Mouse (Mus musculus): ENCODE measurements at regions not wholly inside any gene's neighbourhood (a gene's known extent, or its start where the extent isn't known, plus 50 kb on each side); places are given as distances from the start of the nearest gene placed in this dataset.
"Not testable (repeated sequence)": the region's sequence is repeated elsewhere in the genome, so short reads cannot be mapped to it uniquely, and the experiment has no call there.

DNA sequence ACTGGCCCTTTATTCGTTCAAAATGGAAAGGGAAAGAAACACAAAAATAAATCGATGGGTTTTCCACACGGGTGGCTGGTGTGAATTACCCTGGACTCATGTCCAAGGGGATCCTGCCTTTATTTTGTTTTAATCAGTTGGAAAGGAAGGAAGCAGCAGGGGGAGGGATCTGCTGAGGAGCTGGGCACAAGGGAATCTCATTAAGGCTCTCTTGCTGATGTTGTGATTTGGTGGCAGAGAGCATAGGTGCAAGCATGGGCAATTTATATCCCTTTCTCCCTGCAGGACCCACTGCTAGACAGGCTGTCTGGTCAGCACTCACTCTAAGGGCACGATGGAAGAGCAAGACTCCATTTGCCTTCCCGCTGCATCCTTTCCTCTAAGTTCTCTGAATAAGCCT, 469.2 kb downstream of the Epha7 start:
- intact Hi-C loops (cut with DNase I) = no loop called here

GRCm38 (mm10) chr4:29301348-29301747, 488.4 kb downstream of the Epha7 start:
- intact Hi-C loops (cut with DNase I) = loop anchor here (5.0 kb wide), 1 partner anchor 659 kb away; no protein-coding TSS in a partner anchor

DNA sequence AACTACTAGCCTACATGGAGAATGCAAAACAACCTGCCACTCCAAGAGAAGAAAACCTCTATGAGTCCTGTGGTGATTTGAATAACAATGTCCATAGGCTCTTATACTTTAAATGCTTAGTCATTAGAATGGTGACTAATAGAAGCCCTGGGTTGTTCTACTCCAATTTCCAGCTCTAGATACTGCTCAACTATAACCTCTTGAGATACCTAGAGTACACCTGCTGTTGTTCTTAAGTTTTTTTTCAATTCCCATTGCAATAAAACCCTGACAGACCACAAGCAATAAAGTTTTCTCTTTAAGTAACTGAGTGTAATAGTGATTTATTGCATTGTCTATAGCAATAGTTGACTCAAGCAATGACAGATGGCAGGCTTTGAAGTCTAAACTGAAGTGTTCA, 491.0 kb downstream of the Epha7 start:
- intact Hi-C loops (cut with DNase I) = loop anchor here (5.0 kb wide), 1 partner anchor 662 kb away; no protein-coding TSS in a partner anchor

DNA sequence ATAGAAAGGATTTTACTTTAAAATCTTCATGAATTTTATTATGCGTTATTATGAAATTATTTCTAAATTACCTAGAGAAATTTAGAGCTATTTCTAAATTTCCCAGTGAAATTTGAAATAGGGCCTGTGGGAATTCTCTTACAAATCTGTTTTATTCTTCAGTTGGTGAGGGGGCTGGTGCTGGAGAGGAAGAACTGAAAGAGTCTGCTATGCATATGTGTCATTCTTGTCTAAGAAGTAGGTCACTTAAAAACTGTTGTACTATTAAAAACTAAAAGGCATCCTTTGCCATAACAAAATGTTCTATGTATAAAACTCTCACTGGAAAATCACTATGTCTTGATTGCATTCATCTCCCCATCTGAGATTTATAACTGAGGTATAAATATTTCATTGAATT, 494.3 kb downstream of the Epha7 start:
- intact Hi-C loops (cut with DNase I) = no loop called here

DNA sequence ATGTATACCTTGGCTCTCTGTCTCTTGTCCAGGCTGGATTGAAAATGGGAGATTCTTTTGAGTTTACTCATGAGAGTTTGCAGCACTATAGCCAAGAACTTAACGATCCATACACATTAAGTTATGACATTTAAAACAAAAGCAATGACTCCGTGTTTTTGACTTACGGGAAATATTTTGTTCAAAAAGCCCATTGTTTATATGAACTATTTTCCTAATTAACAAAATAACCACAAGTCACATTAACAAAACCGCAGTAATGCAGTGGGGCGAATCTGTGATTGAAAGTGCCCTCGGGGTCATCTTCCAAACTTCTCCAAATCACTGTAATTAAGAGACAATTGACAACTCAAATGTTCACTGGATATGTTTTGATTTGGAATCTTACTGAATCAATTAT, 511.0 kb downstream of the Epha7 start:
- intact Hi-C loops (cut with DNase I) = no loop called here

GRCm38 (mm10) chr4:29329145-29329544, 516.2 kb downstream of the Epha7 start:
- intact Hi-C loops (cut with DNase I) = no loop called here

DNA sequence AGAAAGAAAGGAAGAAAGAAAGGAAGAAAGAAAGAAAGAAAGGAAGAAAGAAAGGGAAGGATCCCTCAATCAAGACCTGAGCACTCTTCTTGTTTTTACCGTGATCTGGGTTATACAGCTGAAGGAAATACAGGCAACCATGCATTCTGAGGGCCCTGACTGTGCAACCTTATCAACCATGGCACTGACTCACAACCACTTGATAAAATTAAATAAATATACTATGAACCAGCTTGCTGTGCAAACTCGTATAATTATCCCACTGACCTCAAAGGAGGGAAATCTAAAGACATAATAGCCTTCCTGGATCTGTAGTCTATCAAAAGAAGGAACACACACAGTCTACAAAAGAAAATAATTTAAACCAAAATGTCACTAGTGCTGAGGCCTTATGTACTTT, 518.8 kb downstream of the Epha7 start:
- intact Hi-C loops (cut with DNase I) = no loop called here

GRCm38 (mm10) chr4:29337245-29337644, 524.3 kb downstream of the Epha7 start:
- intact Hi-C loops (cut with DNase I) = no loop called here

GRCm38 (mm10) chr4:29362191-29362590, 549.3 kb downstream of the Epha7 start:
- intact Hi-C loops (cut with DNase I) = no loop called here

- intact Hi-C loops (cut with DNase I) = no loop called here
Measured at GRCm38 (mm10) chr4:29389282-29389681, 576.4 kb downstream of the Epha7 start.

- intact Hi-C loops (cut with DNase I) = no loop called here
Measured at GRCm38 (mm10) chr4:29390333-29390732, 577.4 kb downstream of the Epha7 start.

GRCm38 (mm10) chr4:29402143-29402542, 589.2 kb downstream of the Epha7 start:
- intact Hi-C loops (cut with DNase I) = no loop called here

DNA sequence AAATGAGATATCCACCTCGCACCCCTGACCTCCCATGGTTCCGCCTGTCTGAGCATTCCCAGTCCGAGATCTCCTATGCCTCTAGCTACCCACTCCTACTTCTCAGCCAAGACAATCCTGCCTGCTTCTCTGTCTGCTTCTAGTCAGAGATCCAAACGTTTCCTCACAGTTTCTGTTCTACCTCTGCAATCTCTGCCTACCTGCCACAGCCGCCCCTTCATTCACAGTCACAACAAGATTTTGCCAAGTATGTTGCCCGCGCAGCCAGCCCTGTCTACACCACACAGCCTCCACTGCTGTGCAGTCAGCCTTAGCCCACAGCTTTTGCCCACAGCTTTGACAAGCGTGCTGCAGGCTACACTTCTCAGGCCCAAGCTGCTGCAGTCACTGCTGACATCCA, 601.7 kb downstream of the Epha7 start:
- intact Hi-C loops (cut with DNase I) = no loop called here

GRCm38 (mm10) chr4:29420198-29420792, 607.4 kb downstream of the Epha7 start:
- intact Hi-C loops (cut with DNase I) = no loop called here

DNA sequence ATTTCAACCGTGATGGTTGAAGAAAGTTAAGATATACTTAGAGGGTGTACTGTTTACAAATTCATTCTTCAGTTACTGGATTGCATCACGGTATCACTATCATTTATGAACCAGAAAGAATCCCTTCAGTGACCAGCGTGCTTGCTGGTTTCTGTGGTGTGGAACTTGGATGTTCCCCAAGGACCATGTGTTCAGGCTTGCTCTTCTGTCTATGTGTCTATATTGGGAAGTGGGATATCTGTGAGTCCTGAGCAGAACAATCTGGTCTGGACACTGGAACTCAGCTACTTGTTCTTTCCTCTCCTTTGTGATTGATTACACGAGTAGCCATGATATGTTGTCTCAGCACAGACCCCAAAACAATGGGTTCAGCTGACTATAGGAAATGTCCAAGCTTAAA, 618.6 kb downstream of the Epha7 start:
- intact Hi-C loops (cut with DNase I) = not testable (repeated sequence)

- intact Hi-C loops (cut with DNase I) = no loop called here
Measured at GRCm38 (mm10) chr4:29463329-29463728, 650.4 kb downstream of the Epha7 start.

GRCm38 (mm10) chr4:29466315-29466714, 653.4 kb downstream of the Epha7 start:
- intact Hi-C loops (cut with DNase I) = no loop called here

- intact Hi-C loops (cut with DNase I) = no loop called here
Measured at GRCm38 (mm10) chr4:29480384-29481092, 667.6 kb downstream of the Epha7 start.

DNA sequence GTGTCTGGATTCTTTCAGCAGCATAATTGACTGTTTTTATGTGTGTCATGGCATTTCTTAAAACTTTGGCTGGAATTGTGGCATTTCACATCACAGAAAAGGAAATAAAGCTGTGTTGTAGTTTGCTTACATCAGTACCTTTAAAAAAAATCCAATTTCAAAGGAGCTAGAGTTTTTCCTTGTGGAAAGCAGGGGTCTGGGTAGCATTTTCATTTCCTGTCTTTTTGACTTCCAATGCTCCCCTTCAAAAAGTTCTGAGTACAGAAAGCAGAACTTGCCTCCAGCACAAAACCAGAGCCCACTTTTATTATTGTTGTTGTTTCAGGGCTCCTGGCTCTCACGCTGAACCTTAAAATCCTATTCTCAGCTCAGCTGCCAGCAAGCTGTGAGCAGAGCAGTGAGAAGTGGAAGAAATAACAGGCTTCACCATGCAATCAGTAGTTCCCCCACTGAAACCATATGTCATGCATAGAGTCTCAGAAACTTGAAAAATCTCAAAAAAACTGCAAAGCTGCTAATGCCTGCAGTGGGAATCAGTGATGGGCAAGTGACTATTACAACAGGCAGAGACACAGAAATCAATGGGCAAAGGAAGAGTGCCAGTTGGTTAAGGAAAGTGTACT, 668.3 kb downstream of the Epha7 start:
- intact Hi-C loops (cut with DNase I) = no loop called here

- intact Hi-C loops (cut with DNase I) = no loop called here
Measured at GRCm38 (mm10) chr4:29482407-29482806, 669.5 kb downstream of the Epha7 start.

DNA sequence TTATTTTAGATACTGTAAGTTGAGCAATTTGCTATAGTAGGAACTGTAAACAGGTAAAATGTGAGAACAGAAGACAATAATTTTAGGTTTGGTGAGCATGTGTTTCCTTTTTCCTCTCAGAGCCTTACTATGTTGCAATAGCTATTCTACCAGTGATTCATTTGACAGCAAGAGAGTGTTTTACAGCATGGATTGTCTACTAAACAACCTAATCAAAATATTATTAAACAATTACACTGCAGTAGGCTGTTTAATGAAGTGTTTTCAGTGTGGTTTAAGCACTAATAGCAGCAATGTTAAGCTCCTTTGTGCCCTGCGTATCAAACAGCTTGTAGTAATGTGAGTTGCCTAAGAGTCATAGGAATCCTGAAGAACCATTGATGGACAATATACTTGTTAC, 687.9 kb downstream of the Epha7 start:
- intact Hi-C loops (cut with DNase I) = no loop called here

- intact Hi-C loops (cut with DNase I) = no loop called here
Measured at GRCm38 (mm10) chr4:29525051-29525450, 712.1 kb downstream of the Epha7 start.
